ENCODE assay signal across 8 mouse cellular contexts in the genomic region with DNA sequence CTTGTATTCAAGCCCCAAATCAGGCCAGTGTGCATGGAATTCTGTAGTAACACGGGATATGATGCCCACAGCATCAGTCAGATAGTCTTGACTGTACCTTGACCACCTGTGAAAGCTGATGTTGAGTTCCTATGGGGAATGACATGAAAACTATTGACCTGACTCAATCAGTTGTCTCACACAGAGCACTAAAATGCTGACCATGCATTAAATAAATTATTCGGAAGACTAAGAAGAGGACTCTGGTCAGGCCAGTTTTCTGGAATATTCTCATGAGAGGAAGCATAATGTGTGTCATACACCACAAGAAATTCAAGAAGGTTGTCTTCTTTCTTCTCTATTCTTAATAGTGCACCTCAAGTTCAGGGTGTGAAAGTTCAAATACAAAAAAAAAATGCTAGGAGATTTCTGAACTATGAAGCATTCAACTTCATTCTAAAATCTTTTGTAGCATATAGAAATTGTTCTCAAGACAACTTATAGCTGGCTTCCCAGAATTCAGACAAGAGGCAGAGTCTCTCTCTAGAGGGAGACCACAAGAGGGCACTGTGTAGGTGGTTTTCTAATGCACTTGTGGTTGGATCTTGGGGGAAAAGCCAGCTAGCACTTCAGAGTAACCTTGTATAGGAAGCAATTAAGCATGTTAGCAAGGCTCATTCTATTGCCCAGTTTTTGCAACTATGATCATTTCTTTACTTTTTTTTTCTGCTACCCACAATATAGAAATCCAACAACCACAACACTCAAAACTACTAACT.
DNase-seq lines count a peak whose midpoint lies in the region; ATAC-seq and TF ChIP-seq lines count a peak whose summit lies in the region.
"Had no signal": no experiment of that assay in that cellular context is flagged by ENCODE, and none has a peak within 500 bp of the region (broad histone marks: within the 10 kb centered on the region; RNA-seq: fewer than 3 reads in every experiment).

No protein-coding gene starts in this region.

- no peak for ATAC-seq in intestine, postnatal 0 days
- ATAC-seq in intestine, embryonic 15.5 days: no peak
- ATAC-seq in granulocyte monocyte progenitor cell, adult 5-6 weeks (replicated peaks; ENCODE audit: poor library complexity, severe bottlenecking): no peak

- H3K79me2 ChIP-seq in CH12.LX (replicated peaks; ENCODE audit: control insufficient read depth, extremely low read depth, insufficient read depth, poor library complexity, severe bottlenecking): no peaks in the 10 kb centered on the region

- 55% methylated on average over 2 of the region's 2 CpGs for WGBS in intestine, postnatal 0 days
- WGBS in intestine, embryonic 15.5 days: 64% methylated on average over 2 of the region's 2 CpGs

- dilution Hi-C loops in CH12.LX (cut with MboI; ENCODE audit: extremely low pct_ligation_motif_present, extremely low pct_unique_long_range_greater_than_20kb, low sequenced_read_pairs): no loop called here

- peak; percentile 37 for TF ChIP-seq RAD21 in CH12.LX (IDR thresholded peaks at IDR 0.05; ENCODE audit: low read depth, low read length)

- H3K9ac ChIP-seq in intestine, postnatal 0 days (ENCODE audit: low read depth, low read length): no peak overlapping the region
- no peak overlapping the region for H3K9ac ChIP-seq in intestine, embryonic 15.5 days
- H3K9ac ChIP-seq in CH12.LX (ENCODE audit: insufficient read depth, low read depth): no peak overlapping the region

- H3K36me3 ChIP-seq in intestine, postnatal 0 days (ENCODE audit: control insufficient read depth, insufficient read depth): no peaks in the 10 kb centered on the region
- no peaks in the 10 kb centered on the region for H3K36me3 ChIP-seq in intestine, embryonic 15.5 days
- no peaks in the 10 kb centered on the region for H3K36me3 ChIP-seq in CH12.LX (replicated peaks in 1 of 2; ENCODE audit: control insufficient read depth in 1 of 2, insufficient read depth in 1 of 2, low read length in 1 of 2)

- H3K4me1 ChIP-seq in intestine, postnatal 0 days (replicated peaks; ENCODE audit: control insufficient read depth, insufficient read depth, low read length): no peaks in the 10 kb centered on the region
- no peaks in the 10 kb centered on the region for H3K4me1 ChIP-seq in intestine, embryonic 15.5 days (replicated peaks)
- no peaks in the 10 kb centered on the region for H3K4me1 ChIP-seq in CH12.LX (ENCODE audit: control insufficient read depth in 1 of 2, insufficient read depth in 2 of 2)
- H3K4me1 ChIP-seq: megakaryocyte, embryonic 14.5 days had no signal

- in situ Hi-C loops in CH12.LX (cut with MboI; ENCODE audit: low pct_ligation_motif_present, low pct_unique_long_range_greater_than_20kb, low sequenced_read_pairs): loop anchor here (25.0 kb wide), 2 partner anchors 255 to 330 kb away; a partner anchor contains a TSS

- no peak for TF ChIP-seq EP300 in CH12.LX (IDR thresholded peaks at IDR 0.05; ENCODE audit: low read length)

- no peak for TF ChIP-seq POLR2A in CH12.LX (IDR thresholded peaks at IDR 0.05; ENCODE audit: low read depth, low read length)

- no peak overlapping the region for H3K4me3 ChIP-seq in intestine, postnatal 0 days (ENCODE audit: low read depth, low read length)
- H3K4me3 ChIP-seq in intestine, embryonic 15.5 days (replicated peaks): no peak overlapping the region
- H3K4me3 ChIP-seq in CH12.LX (replicated peaks in 1 of 3; ENCODE audit: low read depth in 2 of 3, low read length in 2 of 3, poor library complexity in 1 of 3): no peak overlapping the region
- H3K4me3 ChIP-seq: megakaryocyte, embryonic 14.5 days had no signal

- H3K4me2 ChIP-seq in intestine, postnatal 0 days (replicated peaks; ENCODE audit: low read depth): no peak overlapping the region
- H3K4me2 ChIP-seq in intestine, embryonic 15.5 days (replicated peaks): no peak overlapping the region
- H3K4me2 ChIP-seq in CH12.LX (ENCODE audit: insufficient read depth, low read depth, poor library complexity, severe bottlenecking): no peak overlapping the region

- no peaks in the 10 kb centered on the region for H3K9me3 ChIP-seq in intestine, postnatal 0 days (ENCODE audit: control insufficient read depth)
- H3K9me3 ChIP-seq in intestine, embryonic 15.5 days: no peaks in the 10 kb centered on the region
- no peaks in the 10 kb centered on the region for H3K9me3 ChIP-seq in CH12.LX (replicated peaks; ENCODE audit: low read length)
- H3K9me3 ChIP-seq: megakaryocyte, embryonic 14.5 days had no signal

- peak; percentile 60 for TF ChIP-seq CTCF in intestine, postnatal 0 days (IDR thresholded peaks at IDR 0.05; ENCODE audit: low read depth)
- peak; percentile 36 to 63 for TF ChIP-seq CTCF in CH12.LX (conservative IDR thresholded peaks at IDR 0.05 in 1 of 2, IDR thresholded peaks at IDR 0.05 in 1 of 2; ENCODE audit: low read depth in 2 of 2, low read length in 2 of 2)

- no peak overlapping the region for H3K27ac ChIP-seq in intestine, postnatal 0 days (ENCODE audit: low read depth, low read length)
- no peak overlapping the region for H3K27ac ChIP-seq in intestine, embryonic 15.5 days
- no peak overlapping the region for H3K27ac ChIP-seq in CH12.LX (ENCODE audit: insufficient read depth, low read depth)

- DNase-seq in 416B (ENCODE audit: low read depth) (peak; percentile 54), CH12.LX (ENCODE audit: extremely low read depth) (peak; percentile 42)
- DNase-seq in kidney, postnatal 14 days: peak; percentile 24
- DNase-seq in c-Kit-positive CD71-positive TER-119-positive erythroid progenitor cells, embryonic 14.5 days (ENCODE audit: low spot score): no peak

- no peaks in the 10 kb centered on the region for H3K27me3 ChIP-seq in intestine, postnatal 0 days (replicated peaks; ENCODE audit: control insufficient read depth, insufficient read depth, low read length)
- H3K27me3 ChIP-seq in intestine, embryonic 15.5 days (replicated peaks): no peaks in the 10 kb centered on the region
- H3K27me3 ChIP-seq in CH12.LX (replicated peaks): no peaks in the 10 kb centered on the region
- H3K27me3 ChIP-seq: megakaryocyte, embryonic 14.5 days had no signal

TF ChIP-seq in CH12.LX, 34 proteins besides CTCF, POLR2A, EP300 and RAD21:
- TF ChIP-seq JUN (IDR thresholded peaks at IDR 0.05; ENCODE audit: insufficient read depth, low read depth, low read length) (no peak), TBP (conservative IDR thresholded peaks at IDR 0.05; ENCODE audit: low read depth, low read length) (no peak), SMC3 (IDR thresholded peaks at IDR 0.05; ENCODE audit: low read depth, low read length) (peak; percentile 56), BHLHE40 (IDR thresholded peaks at IDR 0.05; ENCODE audit: low read depth, low read length) (no peak), SIN3A (IDR thresholded peaks at IDR 0.05; ENCODE audit: low read length) (no peak), JUND (conservative IDR thresholded peaks at IDR 0.05; ENCODE audit: low read depth, low read length) (no peak), CHD1 (IDR thresholded peaks at IDR 0.05; ENCODE audit: low read depth, low read length) (no peak), UBTF (IDR thresholded peaks at IDR 0.05; ENCODE audit: low read depth, low read length) (no peak), MAFK (IDR thresholded peaks at IDR 0.05; ENCODE audit: insufficient replicate concordance, low read length) (peak; percentile 77)
TF ChIP-seq in CH12.LX: peak in this region for 2.
